Mouse (Mus musculus): ENCODE data around the gene Prdx6. TPM values are rescaled to one million over a fixed set of nuclear protein-coding genes. Genes with fewer than 3 reads are reported as not detected.

Prdx6 gene
- polyA plus RNA-seq, 1 experiment from 2014 or later = 331 TPM

GRCm38 (mm10) chr1:161263584-161263983, 12.6 kb upstream of the Prdx6 start:
- Histone ChIP-seq H3K9ac (no peak overlapping the region), H3K9me3 (replicated peaks) (no peaks in the 10 kb centered on the region), H3K4me3 (no peak overlapping the region), H3K4me2 (replicated peaks) (no peak overlapping the region), H3K27me3 (no peaks in the 10 kb centered on the region), H3K4me1 (no peaks in the 10 kb centered on the region), H3K36me3 (no peaks in the 10 kb centered on the region), H3K27ac (no peak overlapping the region)
- ATAC-seq (ENCODE audit: low FRiP score) = no peak
- 90% methylated on average over 8 of the region's 8 CpGs for WGBS

- no peak overlapping the region for H3K27ac ChIP-seq
- no peak for ATAC-seq (ENCODE audit: low FRiP score)
- no peak overlapping the region for H3K9ac ChIP-seq
- no peak overlapping the region for H3K4me2 ChIP-seq (replicated peaks)
- WGBS = 84% methylated on average over 2 of the region's 2 CpGs
- H3K4me1 ChIP-seq = no peaks in the 10 kb centered on the region
- no peaks in the 10 kb centered on the region for H3K9me3 ChIP-seq (replicated peaks)
- no peaks in the 10 kb centered on the region for H3K36me3 ChIP-seq
- H3K4me3 ChIP-seq = no peak overlapping the region
- no peaks in the 10 kb centered on the region for H3K27me3 ChIP-seq
Measured at GRCm38 (mm10) chr1:161262542-161262941, 11.5 kb upstream of the Prdx6 start.

- Histone ChIP-seq H3K36me3 (no peaks in the 10 kb centered on the region), H3K4me1 (no peaks in the 10 kb centered on the region), H3K27me3 (no peaks in the 10 kb centered on the region), H3K4me2 (replicated peaks) (no peak overlapping the region), H3K4me3 (no peak overlapping the region), H3K9me3 (replicated peaks) (no peaks in the 10 kb centered on the region), H3K27ac (no peak overlapping the region), H3K9ac (no peak overlapping the region)
- 82% methylated on average over 2 of the region's 2 CpGs for WGBS
- no peak for ATAC-seq (ENCODE audit: low FRiP score)
Measured at GRCm38 (mm10) chr1:161260761-161261160, 9.7 kb upstream of the Prdx6 start.

GRCm38 (mm10) chr1:161259142-161259541, 8.1 kb upstream of the Prdx6 start:
- no peak overlapping the region for H3K27ac ChIP-seq
- H3K4me2 ChIP-seq (replicated peaks) = no peak overlapping the region
- H3K9ac ChIP-seq = no peak overlapping the region
- WGBS = 71% methylated on average over 6 of the region's 6 CpGs
- H3K4me1 ChIP-seq = no peaks in the 10 kb centered on the region
- H3K9me3 ChIP-seq (replicated peaks) = no peaks in the 10 kb centered on the region
- no peak overlapping the region for H3K4me3 ChIP-seq
- no peaks in the 10 kb centered on the region for H3K36me3 ChIP-seq
- ATAC-seq (ENCODE audit: low FRiP score) = no peak
- H3K27me3 ChIP-seq = no peaks in the 10 kb centered on the region

GRCm38 (mm10) chr1:161258331-161258730, 7.3 kb upstream of the Prdx6 start:
- Histone ChIP-seq H3K9me3 (replicated peaks) (no peaks in the 10 kb centered on the region), H3K4me3 (no peak overlapping the region), H3K4me1 (no peaks in the 10 kb centered on the region), H3K4me2 (replicated peaks) (no peak overlapping the region), H3K27ac (no peak overlapping the region), H3K9ac (no peak overlapping the region), H3K36me3 (no peaks in the 10 kb centered on the region), H3K27me3 (no peaks in the 10 kb centered on the region)
- WGBS = 96% methylated on average over 2 of the region's 2 CpGs
- ATAC-seq (ENCODE audit: low FRiP score) = no peak

GRCm38 (mm10) chr1:161256918-161257317, 5.9 kb upstream of the Prdx6 start:
- no peak overlapping the region for H3K4me2 ChIP-seq (replicated peaks)
- H3K36me3 ChIP-seq = no peaks in the 10 kb centered on the region
- H3K4me3 ChIP-seq = no peak overlapping the region
- H3K27ac ChIP-seq = no peak overlapping the region
- 78% methylated on average over 7 of the region's 7 CpGs for WGBS
- H3K4me1 ChIP-seq = no peaks in the 10 kb centered on the region; the same call in 1 of the 2 replicates
- no peak overlapping the region for H3K9ac ChIP-seq
- no peaks in the 10 kb centered on the region for H3K9me3 ChIP-seq (replicated peaks)
- H3K27me3 ChIP-seq = peaks cover 3% of the 10 kb centered on the region; the same call in 1 of the 2 replicates
- no peak for ATAC-seq (ENCODE audit: low FRiP score)

GRCm38 (mm10) chr1:161254361-161254760, 3.3 kb upstream of the Prdx6 start:
- Histone ChIP-seq H3K4me1 (peaks cover 10% of the 10 kb centered on the region), H3K27ac (no peak overlapping the region), H3K9ac (no peak overlapping the region), H3K9me3 (replicated peaks) (no peaks in the 10 kb centered on the region), H3K27me3 (peaks cover 6% of the 10 kb centered on the region; the same call in 1 of the 2 replicates), H3K4me3 (no peak overlapping the region), H3K36me3 (no peaks in the 10 kb centered on the region), H3K4me2 (replicated peaks) (no peak overlapping the region)
- no peak for ATAC-seq (ENCODE audit: low FRiP score)
- WGBS = 81% methylated on average over 1 of the region's 1 CpGs

GRCm38 (mm10) chr1:161252901-161253300, 1.9 kb upstream of the Prdx6 start:
- Histone ChIP-seq H3K4me3 (no peak overlapping the region), H3K4me2 (replicated peaks) (no peak overlapping the region), H3K4me1 (peaks cover 22% of the 10 kb centered on the region), H3K27me3 (peaks cover 6% of the 10 kb centered on the region; the same call in 1 of the 2 replicates), H3K36me3 (no peaks in the 10 kb centered on the region), H3K9me3 (replicated peaks) (no peaks in the 10 kb centered on the region), H3K27ac (no peak overlapping the region), H3K9ac (no peak overlapping the region)
- no peak for ATAC-seq (ENCODE audit: low FRiP score)
- WGBS = 86% methylated on average over 3 of the region's 3 CpGs

- Histone ChIP-seq H3K4me3 (no peak overlapping the region), H3K4me2 (replicated peaks) (no peak overlapping the region), H3K36me3 (no peaks in the 10 kb centered on the region), H3K27ac (no peak overlapping the region), H3K9me3 (replicated peaks) (no peaks in the 10 kb centered on the region), H3K4me1 (peaks cover 25% of the 10 kb centered on the region), H3K9ac (no peak overlapping the region), H3K27me3 (peaks cover 6% of the 10 kb centered on the region; the same call in 1 of the 2 replicates)
- no peak for ATAC-seq (ENCODE audit: low FRiP score)
- WGBS = 82% methylated on average over 9 of the region's 9 CpGs
Measured at GRCm38 (mm10) chr1:161252365-161252764, 1.3 kb upstream of the Prdx6 start.

GRCm38 (mm10) chr1:161251417-161252265, 622 bp upstream of the Prdx6 start:
- Histone ChIP-seq H3K36me3 (no peaks in the 10 kb centered on the region), H3K4me2 (replicated peaks) (peak overlapping the region; percentile 60), H3K9me3 (replicated peaks) (no peaks in the 10 kb centered on the region), H3K4me3 (peak overlapping the region; percentile 79), H3K27ac (no peak overlapping the region), H3K27me3 (peaks cover 6% of the 10 kb centered on the region; the same call in 1 of the 2 replicates), H3K4me1 (peaks cover 25% of the 10 kb centered on the region), H3K9ac (no peak overlapping the region)
- 66% methylated on average over 9 of the region's 9 CpGs for WGBS
- ATAC-seq (ENCODE audit: low FRiP score) = no peak; the same call in 1 of the 2 replicates

- Histone ChIP-seq H3K36me3 (0 out of 2 replicates have a peak, but pooled peaks cover 2% of the 10 kb centered on the region), H3K4me3 (peak overlapping the region; percentile 79), H3K9me3 (replicated peaks) (no peaks in the 10 kb centered on the region), H3K9ac (peak overlapping the region; percentile 85), H3K27me3 (peaks cover 6% of the 10 kb centered on the region; the same call in 1 of the 2 replicates), H3K4me2 (replicated peaks) (peak overlapping the region; percentile 60), H3K4me1 (peaks cover 25% of the 10 kb centered on the region), H3K27ac (peak overlapping the region; percentile 35; the same call in 1 of the 2 replicates)
- ATAC-seq (ENCODE audit: low FRiP score) = peak; percentile 74
- WGBS = 2% methylated on average over 15 of the region's 15 CpGs
Measured at GRCm38 (mm10) chr1:161250031-161250603, 902 bp downstream of the Prdx6 start.

GRCm38 (mm10) chr1:161249442-161249841, 1.6 kb downstream of the Prdx6 start:
- Histone ChIP-seq H3K4me2 (replicated peaks) (peak overlapping the region; percentile 60), H3K27me3 (peaks cover 6% of the 10 kb centered on the region; the same call in 1 of the 2 replicates), H3K4me3 (peak overlapping the region; percentile 79), H3K9ac (peak overlapping the region; percentile 85), H3K4me1 (peaks cover 25% of the 10 kb centered on the region), H3K36me3 (peaks cover 8% of the 10 kb centered on the region), H3K27ac (peak overlapping the region; percentile 35; the same call in 1 of the 2 replicates), H3K9me3 (replicated peaks) (no peaks in the 10 kb centered on the region)
- 44% methylated on average over 6 of the region's 6 CpGs for WGBS
- ATAC-seq (ENCODE audit: low FRiP score) = no peak
